Comparison of ENCODE assay signal across 32 mouse cellular contexts in genomic region chr8:114117439-114117838, GRCm38 (mm10). TPM values are rescaled to one million over a fixed set of nuclear protein-coding genes. Genes with fewer than 3 reads are reported as not detected.
DNase-seq lines count a peak whose midpoint lies in the region; ATAC-seq and TF ChIP-seq lines count a peak whose summit lies in the region.
"Had no signal": no experiment of that assay in that cellular context is flagged by ENCODE, and none has a peak within 500 bp of the region (broad histone marks: within the 10 kb centered on the region; RNA-seq: fewer than 3 reads in every experiment).

No protein-coding gene starts in this region.

- peak overlapping the region; percentile 86 for H3K27ac ChIP-seq in liver, adult 2 months (replicated peaks; ENCODE audit: insufficient read depth, low read depth, low read length)
- H3K27ac ChIP-seq in liver, embryonic 15.5 days (replicated peaks): no peak overlapping the region
- H3K27ac ChIP-seq: embryonic facial prominence, embryonic 12.5 days; forebrain, embryonic 10.5 days; heart, embryonic 13.5 days; hindbrain, embryonic 10.5 days; hindbrain, embryonic 15.5 days; limb, embryonic 10.5 days; limb, embryonic 15.5 days; macrophage; midbrain, embryonic 15.5 days; neural tube, embryonic 15.5 days had no signal

- TF ChIP-seq CTCF in liver, adult 2 months (IDR thresholded peaks at IDR 0.05; ENCODE audit: low read depth, low read length): no peak

- no peak overlapping the region for H3K4me2 ChIP-seq in liver, embryonic 15.5 days
- H3K4me2 ChIP-seq: embryonic facial prominence, embryonic 12.5 days; forebrain, embryonic 15.5 days; heart, embryonic 13.5 days; hindbrain, embryonic 15.5 days; limb, embryonic 15.5 days; midbrain, embryonic 15.5 days; neural tube, embryonic 15.5 days had no signal

- no peaks in the 10 kb centered on the region for H3K27me3 ChIP-seq in liver, adult 2 months (ENCODE audit: control insufficient read depth, insufficient read depth, low read length)
- no peaks in the 10 kb centered on the region for H3K27me3 ChIP-seq in liver, embryonic 15.5 days
- H3K27me3 ChIP-seq: embryonic facial prominence, embryonic 12.5 days; forebrain, embryonic 15.5 days; heart, embryonic 13.5 days; hindbrain, embryonic 15.5 days; limb, embryonic 15.5 days; midbrain, embryonic 15.5 days; neural tube, embryonic 15.5 days had no signal

- H3K9me3 ChIP-seq in liver, embryonic 15.5 days (replicated peaks): no peaks in the 10 kb centered on the region
- H3K9me3 ChIP-seq: embryonic facial prominence, embryonic 12.5 days; forebrain, embryonic 15.5 days; heart, embryonic 13.5 days; hindbrain, embryonic 15.5 days; limb, embryonic 10.5 days; limb, embryonic 15.5 days; midbrain, embryonic 10.5 days; midbrain, embryonic 15.5 days; neural tube, embryonic 15.5 days had no signal

- H3K79me2 ChIP-seq in liver, adult 2 months (ENCODE audit: control insufficient read depth, insufficient read depth, low read length): no peaks in the 10 kb centered on the region

- peak; percentile 100 for DNase-seq in liver, adult 2 months (ENCODE audit: extremely low read depth, low read depth, low spot score)
- no peak for DNase-seq in liver
- DNase-seq in yolk sac, embryonic 10.5 days (ENCODE audit: low spot score): peak; percentile 41
- no peak for DNase-seq in gastrocnemius, postnatal 10 days
- DNase-seq in adrenal gland, adult 8-10 months: no peak
- DNase-seq: cerebellum, adult 8-10 months; cerebellum, postnatal 25 days; embryo, embryonic 11 days; gastrocnemius, postnatal 36 days; heart, postnatal 10 days; kidney, adult 2 months; kidney, postnatal 4 days; layer of hippocampus, postnatal 36 days; right cerebral cortex, postnatal 25 days; thymus, adult 18-20 months; thymus, postnatal 25 days had no signal

- no peak for TF ChIP-seq POLR2A in liver, adult 2 months (IDR thresholded peaks at IDR 0.05; ENCODE audit: extremely low read depth, insufficient read depth, low read length)

- H3K4me1 ChIP-seq in liver, adult 2 months (ENCODE audit: control insufficient read depth, insufficient read depth, low read length): peaks cover 12% of the 10 kb centered on the region
- peaks cover 3% of the 10 kb centered on the region; the same call in 1 of the 2 replicates for H3K4me1 ChIP-seq in liver, embryonic 15.5 days (replicated peaks)
- H3K4me1 ChIP-seq: heart, embryonic 13.5 days; limb, embryonic 15.5 days had no signal

- H3K9ac ChIP-seq in liver, adult 2 months (ENCODE audit: low read depth, low read length): no peak overlapping the region
- no peak overlapping the region for H3K9ac ChIP-seq in liver, embryonic 15.5 days
- H3K9ac ChIP-seq: embryonic facial prominence, embryonic 12.5 days; forebrain, embryonic 15.5 days; heart, embryonic 13.5 days; hindbrain, embryonic 15.5 days; limb, embryonic 15.5 days; midbrain, embryonic 15.5 days; neural tube, embryonic 15.5 days had no signal

- peak; percentile 92 for ATAC-seq in granulocyte monocyte progenitor cell, adult 5-6 weeks (replicated peaks; ENCODE audit: poor library complexity, severe bottlenecking)
- peak; percentile 93 for ATAC-seq in liver, embryonic 15.5 days (ENCODE audit: insufficient read depth)
- ATAC-seq: CD4-positive, CD25-positive, alpha-beta regulatory T cell, adult 4 months; forebrain, embryonic 15.5 days; inflammation-experienced regulatory T-cells, adult 6 months; midbrain, embryonic 15.5 days had no signal

- no peak overlapping the region for H3K4me3 ChIP-seq in liver, adult 2 months (ENCODE audit: insufficient read depth, low read depth, low read length)
- no peak overlapping the region for H3K4me3 ChIP-seq in liver, embryonic 15.5 days (replicated peaks)
- H3K4me3 ChIP-seq: embryonic facial prominence, embryonic 12.5 days; forebrain, embryonic 10.5 days; forebrain, embryonic 15.5 days; heart, embryonic 13.5 days; hindbrain, embryonic 10.5 days; hindbrain, embryonic 15.5 days; limb, embryonic 10.5 days; limb, embryonic 15.5 days; midbrain, embryonic 10.5 days; midbrain, embryonic 15.5 days; neural tube, embryonic 15.5 days had no signal

- no peaks in the 10 kb centered on the region for H3K36me3 ChIP-seq in liver, adult 2 months (ENCODE audit: control insufficient read depth, insufficient read depth, low read length)
- H3K36me3 ChIP-seq in liver, embryonic 15.5 days (replicated peaks): no peaks in the 10 kb centered on the region
- H3K36me3 ChIP-seq: embryonic facial prominence, embryonic 12.5 days; forebrain, embryonic 10.5 days; forebrain, embryonic 15.5 days; heart, embryonic 13.5 days; hindbrain, embryonic 10.5 days; hindbrain, embryonic 15.5 days; limb, embryonic 10.5 days; limb, embryonic 15.5 days; midbrain, embryonic 10.5 days; midbrain, embryonic 15.5 days; neural tube, embryonic 15.5 days had no signal

RNA-seq across cellular contexts. Expression of gene Nudt7, which starts 15.9 kb away (rescaled TPM):
- 221 and 394 TPM in 2 replicates for total RNA-seq in liver, adult 2 months (2014; rRNA removed)
- 233 and 293 TPM in 2 replicates for polyA plus RNA-seq in liver, adult 2 months (2012; rRNA removed)
- 21.4 and 27.0 TPM in 2 replicates for total RNA-seq in granulocyte monocyte progenitor cell, adult 5-6 weeks (2014; fragmentation: Nextera tagmentation)
- 14.1 and 18.5 TPM in 2 replicates for total RNA-seq in granulocyte monocyte progenitor cell, adult 5-6 weeks (2017)
- polyA plus RNA-seq in liver, embryonic 15.5 days (2015; fragmentation: Nextera tagmentation; extraction: Ambion mirVana): 15.5 and 15.6 TPM in 2 replicates
- total RNA-seq in gastrocnemius, postnatal 10 days (2021): 10 to 100 TPM; 20.3 to 20.5 TPM
- 10 to 100 TPM; 39.7 to 69.5 (median 52.6) TPM for total RNA-seq in adrenal gland, adult 8-10 months (2022)

Comparison
In these comparisons a context has a peak if more than half of its experiments do, and no peak if none do; other contexts are left out.
1. DNase-seq: peak in liver, adult 2 months (single experiment) and yolk sac, embryonic 10.5 days (single experiment); none in liver (single experiment), gastrocnemius, postnatal 10 days (single experiment) and adrenal gland, adult 8-10 months (single experiment).